Mouse (Mus musculus) ES-E14 (cell line): ENCODE results near the gene Skap1. TPM values are rescaled to one million over a fixed set of nuclear protein-coding genes. Genes with fewer than 3 reads are reported as not detected.
"Not testable (repeated sequence)": the region's sequence is repeated elsewhere in the genome, so short reads cannot be mapped to it uniquely, and the experiment has no call there.

ENCODE experiments used
- DNase-seq: peaks from one replicate; pipeline ENCODE4 v3.0.0-alpha.2; 2013; ENCODE audit warnings: low read depth, low spot score
- H3K27ac ChIP-seq: 2 replicates; pipeline ENCODE4 v1.5.1; 2012; ENCODE audit warnings: low read depth, mild to moderate bottlenecking, low read length, moderate library complexity, mixed read lengths; ENCODE audit not compliant: poor library complexity, insufficient read depth, severe bottlenecking
- H3K36me3 ChIP-seq: 2 replicates; pipeline ENCODE4 v1.6.1; 2012; ENCODE audit warnings: mild to moderate bottlenecking, low read length, moderate library complexity, mixed read lengths; ENCODE audit not compliant: control insufficient read depth, poor library complexity, insufficient read depth, severe bottlenecking
- H3K4me1 ChIP-seq, 2 experiments: fragments of 150-350 bp in 1 of 2; sonication (generic) in 1 of 2; 2 replicates each; pipeline ENCODE4 v1.6.1; 2012; ENCODE audit warnings: low read length in 2 of 2, mild to moderate bottlenecking in 1 of 2, mixed read lengths in 1 of 2; ENCODE audit not compliant: control insufficient read depth in 2 of 2, insufficient read depth in 2 of 2, poor library complexity in 1 of 2
- H3K4me3 ChIP-seq, 2 experiments: fragments of 150-350 bp in 1 of 2; sonication (generic) in 1 of 2; 2 replicates each; pipeline ENCODE4 v1.5.1; 2012; ENCODE audit warnings: low read length in 2 of 2, low read depth in 1 of 2, mild to moderate bottlenecking in 1 of 2, mixed read lengths in 1 of 2; ENCODE audit not compliant: insufficient read depth in 1 of 2, poor library complexity in 1 of 2, severe bottlenecking in 1 of 2
- H3K9ac ChIP-seq: 2 replicates; pipeline ENCODE4 v1.6.1; 2012; ENCODE audit warnings: low read depth, mild to moderate bottlenecking, low read length, mixed read lengths; ENCODE audit not compliant: poor library complexity, insufficient read depth, severe bottlenecking
- H3K9me3 ChIP-seq: fragments of 150-350 bp; sonication (generic); 2 replicates; pipeline ENCODE4 v1.6.1; 2012; ENCODE audit warnings: low read depth, mild to moderate bottlenecking, low read length; ENCODE audit not compliant: control insufficient read depth, insufficient read depth
- CHD2 ChIP-seq: IDR thresholded peaks from 2 replicates; pipeline ENCODE4 v1.6.1; 2014; ENCODE audit warnings: mild to moderate bottlenecking, low read depth, low read length, inconsistent platforms
- HCFC1 ChIP-seq: IDR thresholded peaks from 2 replicates; pipeline ENCODE4 v1.6.1; 2012; ENCODE audit warnings: low read length, inconsistent platforms, borderline replicate concordance; ENCODE audit not compliant: insufficient read depth
- MAFK ChIP-seq: IDR thresholded peaks from 2 replicates; pipeline ENCODE4 v1.6.1; 2014; ENCODE audit warnings: mild to moderate bottlenecking, low read depth, low read length, inconsistent platforms; ENCODE audit not compliant: insufficient read depth
- ZC3H11A ChIP-seq: IDR thresholded peaks from 2 replicates; pipeline ENCODE4 v1.6.1; 2012; ENCODE audit warnings: low read depth, mild to moderate bottlenecking, inconsistent platforms, low read length, borderline replicate concordance
- ZNF384 ChIP-seq: IDR thresholded peaks from 2 replicates; pipeline ENCODE4 v1.6.1; 2012; ENCODE audit warnings: low read depth, low read length, inconsistent platforms
- in situ Hi-C, 2 experiments: fragments of 600-800 bp; cut with MboI; formaldehyde crosslinking; loops; one replicate each; pipeline ENCODE4 v1.15.1; 2025; ENCODE audit warnings: low sequenced_read_pairs in 2 of 2, inconsistent platforms in 1 of 2; ENCODE audit not compliant: unreplicated experiment in 2 of 2
- total RNA-seq: library from RNA; depleted of rRNA; stranded (reverse); fragments of 300-350 nt; gene quantifications from 2 replicates; pipeline ENCODE4 v1.2.3, GENCODE M21; 2012

Skap1 gene
- total RNA-seq, 1 experiment = 0.40 TPM

GRCm38 (mm10) chr11:96715168-96715567 lies 250.8 kb downstream of the Skap1 start:
- H3K36me3 ChIP-seq, H3K9ac ChIP-seq, in situ Hi-C loops, H3K27ac ChIP-seq, DNase-seq, H3K9me3 ChIP-seq, H3K4me3 ChIP-seq: not testable (repeated sequence)
- peaks cover 7 to 12% of the 10 kb centered on the region in 2 experiments; a peak in 3 of 4 replicates for H3K4me1 ChIP-seq
- TF ChIP-seq ZNF384 = 0 out of 2 replicates have a peak, but pooled peaks have one; percentile 50

DNA sequence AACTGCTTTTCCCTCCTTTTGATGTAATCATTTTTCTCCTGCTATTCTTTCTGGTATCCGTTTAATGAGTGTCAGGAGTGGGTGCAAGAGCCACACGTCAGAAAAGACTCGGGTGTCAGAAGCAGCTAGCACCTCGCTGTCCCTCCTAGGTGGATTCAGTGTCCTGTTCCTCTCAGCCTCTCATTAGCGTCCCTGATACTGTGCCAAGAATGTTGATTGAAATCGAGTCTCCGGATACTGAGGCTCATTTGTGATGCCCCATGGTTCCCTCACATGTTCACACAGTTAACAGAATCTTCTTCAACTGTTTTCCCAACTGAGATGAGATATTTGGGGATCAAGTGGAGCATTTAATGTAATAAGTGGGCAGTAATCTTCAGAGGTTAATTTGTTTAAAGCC lies 254.2 kb downstream of the Skap1 start:
- H3K36me3 ChIP-seq = no peaks in the 10 kb centered on the region
- no peak overlapping the region for H3K27ac ChIP-seq
- peaks cover 4 to 7% of the 10 kb centered on the region in 2 experiments; a peak in 2 of 4 replicates for H3K4me1 ChIP-seq
- H3K9ac ChIP-seq = no peak overlapping the region
- no peak overlapping the region for H3K4me3 ChIP-seq
- no peak for DNase-seq
- in situ Hi-C loops = no loop called here
- no peak for TF ChIP-seq ZC3H11A
- TF ChIP-seq ZNF384 = no peak
- no peak for TF ChIP-seq MAFK
- no peak for TF ChIP-seq HCFC1
- TF ChIP-seq CHD2 = no peak
- H3K9me3 ChIP-seq = no peaks in the 10 kb centered on the region

DNA sequence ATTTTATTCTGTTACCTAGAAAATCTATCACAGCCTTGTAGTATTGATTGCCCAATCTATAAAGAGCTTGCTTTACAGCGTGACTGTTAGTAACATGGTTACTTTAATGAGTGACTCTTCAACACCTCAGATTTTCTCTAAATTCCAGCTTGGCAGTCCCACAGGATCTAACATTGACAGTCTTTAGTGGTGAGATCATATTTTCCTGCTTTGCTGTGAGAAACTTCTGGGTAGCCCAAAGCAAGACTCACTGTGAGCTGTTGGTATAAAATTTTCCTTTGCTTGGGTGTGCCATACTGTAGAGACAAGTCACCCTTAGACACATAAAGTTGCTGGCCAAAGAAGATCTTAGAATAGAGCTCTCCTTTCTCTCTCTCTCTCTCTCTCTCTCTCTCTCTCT lies 261.4 kb downstream of the Skap1 start:
- in situ Hi-C loops = no loop called here
- Histone ChIP-seq H3K9me3 (no peaks in the 10 kb centered on the region), H3K4me3 (no peak overlapping the region), H3K36me3 (no peaks in the 10 kb centered on the region), H3K27ac (no peak overlapping the region), H3K9ac (no peak overlapping the region), H3K4me1 (peaks cover 3 to 8% of the 10 kb centered on the region in 2 experiments; a peak in 2 of 4 replicates)
- TF ChIP-seq HCFC1 (no peak), ZNF384 (no peak), CHD2 (no peak), ZC3H11A (no peak), MAFK (no peak)
- DNase-seq = no peak

DNA sequence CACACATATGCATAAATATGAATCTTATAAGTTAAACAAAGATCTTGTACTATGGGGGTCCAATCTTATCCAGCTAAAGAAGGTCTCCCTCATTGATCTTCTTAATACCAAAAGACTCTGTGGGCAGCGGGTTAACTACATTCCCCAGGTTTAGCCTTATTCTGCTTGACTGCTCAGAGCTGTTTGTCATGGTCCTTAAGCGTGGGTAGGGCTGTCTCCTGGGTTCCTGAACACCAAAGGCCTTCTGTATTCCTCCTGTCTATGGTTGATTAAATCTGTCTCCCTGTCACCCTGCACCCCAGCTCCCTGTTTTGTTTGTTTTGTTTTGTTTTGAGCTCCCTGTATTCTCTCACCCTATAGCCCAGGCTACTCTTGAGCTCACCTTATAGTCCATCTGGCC lies 264.2 kb downstream of the Skap1 start:
- in situ Hi-C loops = no loop called here
- H3K9me3 ChIP-seq = no peaks in the 10 kb centered on the region
- no peaks in the 10 kb centered on the region for H3K36me3 ChIP-seq
- H3K9ac ChIP-seq = no peak overlapping the region
- peaks cover 3 to 9% of the 10 kb centered on the region in 2 experiments; a peak in 2 of 4 replicates for H3K4me1 ChIP-seq
- no peak for TF ChIP-seq HCFC1
- no peak for TF ChIP-seq ZNF384
- TF ChIP-seq MAFK = no peak
- TF ChIP-seq ZC3H11A = no peak
- TF ChIP-seq CHD2 = no peak
- H3K27ac ChIP-seq = no peak overlapping the region
- no peak for DNase-seq
- no peak overlapping the region for H3K4me3 ChIP-seq

DNA sequence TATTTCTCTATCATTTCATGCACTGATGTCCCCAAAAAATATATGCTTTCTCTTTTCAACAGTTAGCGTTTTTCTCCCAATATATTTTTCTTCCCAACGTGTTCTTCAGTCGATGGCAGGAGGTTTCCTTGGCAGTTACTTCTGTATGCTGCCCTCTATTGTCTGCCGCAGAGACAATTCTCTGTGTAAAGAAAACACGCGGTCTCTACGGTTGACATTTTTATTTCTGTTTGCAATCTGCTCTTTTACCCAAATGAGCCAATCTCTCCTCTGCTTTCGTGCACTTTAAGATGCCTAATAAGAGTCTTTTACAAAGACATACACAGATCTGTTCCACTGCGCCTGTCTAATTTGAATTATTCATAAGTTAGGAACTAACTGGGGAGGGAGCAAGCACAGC lies 265.1 kb downstream of the Skap1 start:
- Histone ChIP-seq H3K9me3 (no peaks in the 10 kb centered on the region), H3K36me3 (no peaks in the 10 kb centered on the region), H3K27ac (no peak overlapping the region), H3K4me1 (peaks cover 3 to 9% of the 10 kb centered on the region in 2 experiments; a peak in 2 of 4 replicates), H3K4me3 (no peak overlapping the region), H3K9ac (no peak overlapping the region)
- DNase-seq = no peak
- TF ChIP-seq ZC3H11A = no peak
- no peak for TF ChIP-seq ZNF384
- TF ChIP-seq CHD2 = no peak
- in situ Hi-C loops = no loop called here
